Mouse (Mus musculus) olfactory bulb, adult 2 months (tissue): ENCODE measurements around the gene Tshz2.

Experiments used
- CTCF ChIP-seq: fragments of 200-500 bp; IDR thresholded peaks from 2 replicates; pipeline ENCODE4 v1.5.1; 2012; ENCODE audit warnings: low read depth, mild to moderate bottlenecking, low read length, moderate library complexity; ENCODE audit not compliant: insufficient read depth
- POLR2A ChIP-seq: fragments of 200-500 bp; IDR thresholded peaks from 2 replicates; pipeline ENCODE4 v1.6.1; 2012; ENCODE audit warnings: mild to moderate bottlenecking, low read depth, low read length, moderate library complexity; ENCODE audit not compliant: insufficient read depth

DNA sequence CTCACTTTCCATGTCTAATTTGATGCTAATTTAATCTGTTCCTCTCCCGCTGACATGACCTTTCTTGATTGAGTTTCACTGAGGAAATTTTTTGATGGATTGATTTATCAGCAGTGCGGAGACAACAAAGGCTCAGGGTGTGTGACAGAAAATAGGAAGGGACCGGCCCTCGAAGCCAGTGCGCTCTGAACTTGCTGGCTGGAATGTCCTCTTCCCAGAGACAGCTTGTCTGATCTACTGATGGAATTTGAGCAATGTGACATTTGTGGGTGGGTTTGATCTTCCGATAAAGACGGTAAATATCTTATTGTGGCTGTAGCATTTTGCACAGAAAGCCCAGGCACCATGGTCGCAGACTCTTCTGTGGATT is 329.4 kb downstream of the Tshz2 start:
- TF ChIP-seq POLR2A (no peak), CTCF (no peak)
